Mouse (Mus musculus) stomach, postnatal 0 days (tissue): ENCODE measurements around the gene Gpm6b.

Source experiments
- CTCF ChIP-seq: IDR thresholded peaks from 2 replicates; pipeline ENCODE4 v1.5.1; 2016; ENCODE audit warnings: antibody characterized with exemption, low read depth, mild to moderate bottlenecking, moderate library complexity
- EP300 ChIP-seq: optimal IDR thresholded peaks from 2 replicates; pipeline ENCODE3; 2016; ENCODE audit warnings: antibody characterized with exemption

- no peak for TF ChIP-seq EP300
- no peak for TF ChIP-seq CTCF
Observed at GRCm38 (mm10) chrX:166358955-166359354, 120.2 kb downstream of the Gpm6b start.
